Mouse (Mus musculus): Measurements from ENCODE around the gene Lcn2. TPM values are rescaled to one million over a fixed set of nuclear protein-coding genes. Genes with fewer than 3 reads are reported as not detected.

The Lcn2 gene
- 1 to 10 TPM; 2.0 to 2.9 TPM for total RNA-seq (2021)
- long read RNA-seq, experiment 1, partial matches to known transcripts, result 0 of 2 reads
- long read RNA-seq, experiment 1, other reads (novel, unspliced or antisense), result 2 of 2 reads
- long read RNA-seq, experiment 2, partial matches to known transcripts, result 0 of 2 reads
- long read RNA-seq, experiment 2, other reads (novel, unspliced or antisense), result 0 of 2 reads

DNA sequence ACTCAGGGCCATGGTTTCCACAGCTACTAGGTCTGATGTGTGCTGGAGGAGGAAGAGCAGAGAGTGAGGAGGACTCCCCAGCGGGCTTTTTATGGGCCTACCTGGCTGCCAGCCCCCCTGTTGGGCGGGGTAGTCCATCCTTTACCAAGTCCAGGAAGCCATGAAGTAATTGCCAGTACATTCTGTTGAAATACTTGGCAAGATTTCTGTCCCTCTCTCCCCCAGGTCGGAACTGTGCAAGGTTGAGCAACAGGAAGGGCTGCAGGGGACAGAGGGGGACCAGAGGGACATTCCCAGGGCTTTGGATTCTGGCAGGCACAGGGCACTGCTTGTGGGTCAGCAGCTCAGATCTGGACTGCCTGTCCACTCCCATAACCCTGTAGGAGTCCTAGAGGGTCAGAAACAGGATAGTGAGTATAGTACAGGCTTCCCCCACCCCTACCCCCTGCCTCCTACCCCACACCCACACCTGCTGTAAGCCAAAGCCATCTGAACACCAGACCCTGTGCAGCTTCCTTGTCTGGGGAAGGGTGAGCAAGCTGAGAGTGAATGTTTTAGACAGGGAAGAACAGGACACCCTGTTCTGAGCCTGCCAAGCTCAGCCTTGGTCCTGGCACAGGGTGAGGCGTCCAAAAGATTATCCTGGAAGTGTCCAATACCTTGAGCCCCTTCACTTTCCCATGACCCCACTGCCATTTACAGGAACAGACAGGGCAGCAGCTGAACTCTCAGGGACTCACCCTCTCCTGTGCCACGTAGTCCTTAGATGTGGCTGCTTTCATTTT lies at the start of gene Lcn2:
Lcn2 (minus strand) TSS at position 547 of the 785 bp plus-strand sequence.
- DNase-seq (ENCODE audit: low spot score in 2 of 2), result no peak

- no peak for DNase-seq (ENCODE audit: low spot score in 2 of 2)
Observed at GRCm38 (mm10) chr2:32437612-32438166, 49.6 kb upstream of the Lcn2 start.

GRCm38 (mm10) chr2:32436686-32437372 lies 48.8 kb upstream of the Lcn2 start:
- no peak for DNase-seq (ENCODE audit: low spot score in 2 of 2)

GRCm38 (mm10) chr2:32430701-32431676 lies 42.9 kb upstream of the Lcn2 start:
- peak; percentile 80 to 91 for DNase-seq (ENCODE audit: low spot score in 2 of 2)

GRCm38 (mm10) chr2:32429215-32429891 lies 41.3 kb upstream of the Lcn2 start:
- no peak for DNase-seq (ENCODE audit: low spot score in 2 of 2)

DNA sequence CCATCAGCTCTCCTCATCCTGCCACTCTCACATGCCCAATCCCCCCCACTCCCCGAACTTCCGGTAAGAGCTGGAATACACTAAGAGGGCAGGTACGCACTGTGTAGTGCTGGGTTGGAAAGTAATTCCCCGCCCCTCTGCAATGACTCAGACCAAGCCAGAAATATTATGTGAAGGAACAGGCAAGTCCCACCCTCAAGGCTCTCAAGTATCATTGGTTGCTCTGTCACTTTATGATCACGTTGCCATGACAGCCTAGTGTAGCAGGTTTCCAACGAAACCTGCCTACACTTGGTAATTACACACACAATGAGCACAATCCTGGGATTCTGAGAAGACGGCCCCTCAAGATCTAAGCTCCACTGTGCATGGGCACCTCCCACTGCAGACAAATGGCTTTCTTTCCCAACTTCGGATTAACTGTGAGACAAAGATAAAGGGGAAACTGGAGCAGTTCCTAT lies 40.2 kb upstream of the Lcn2 start:
- DNase-seq (ENCODE audit: low spot score in 2 of 2), result peak in 1 of 2 experiments; percentile 66

DNA sequence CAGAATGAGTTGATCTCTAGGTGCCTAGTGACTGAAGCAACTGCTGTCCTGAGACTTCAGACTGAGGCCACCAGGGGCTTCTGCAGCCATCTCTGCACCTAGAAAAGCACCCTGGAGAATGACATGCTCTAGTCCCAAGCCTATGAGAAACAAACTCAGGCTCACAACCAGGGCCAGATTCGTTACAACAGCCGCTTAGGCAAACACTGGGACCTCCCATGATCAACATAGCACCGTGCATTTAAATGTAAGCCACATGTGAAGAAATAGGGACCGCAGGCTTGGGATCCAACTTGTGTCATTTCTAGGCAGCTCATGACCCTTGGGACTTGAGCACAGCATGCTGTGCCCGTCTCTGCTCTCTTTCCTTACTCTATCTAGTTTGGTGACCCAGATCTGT lies 39.7 kb upstream of the Lcn2 start:
- DNase-seq (ENCODE audit: low spot score in 2 of 2), result no peak

DNA sequence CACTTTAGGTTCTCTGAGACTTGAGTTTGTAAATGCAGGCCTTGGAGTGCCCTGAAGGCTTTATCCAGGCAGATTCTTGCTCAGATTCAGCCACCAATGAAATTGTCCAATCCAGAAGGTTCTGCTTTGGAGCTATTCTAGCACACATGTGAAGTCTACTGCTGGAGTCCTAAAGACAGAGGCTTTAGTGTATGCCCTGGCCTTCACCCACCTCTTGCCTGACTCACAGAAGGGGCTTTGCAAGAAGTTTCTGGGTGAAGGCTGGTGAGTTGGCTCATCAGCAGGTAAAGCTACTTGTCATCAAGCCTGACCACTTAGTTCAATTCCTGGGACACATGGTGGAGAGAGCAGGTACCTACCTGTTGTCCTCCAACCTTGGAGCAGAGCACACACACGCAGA lies 38.1 kb upstream of the Lcn2 start:
- DNase-seq (ENCODE audit: low spot score in 2 of 2), result no peak

GRCm38 (mm10) chr2:32425568-32425967 lies 37.5 kb upstream of the Lcn2 start:
- DNase-seq (ENCODE audit: low spot score in 2 of 2), result no peak

DNA sequence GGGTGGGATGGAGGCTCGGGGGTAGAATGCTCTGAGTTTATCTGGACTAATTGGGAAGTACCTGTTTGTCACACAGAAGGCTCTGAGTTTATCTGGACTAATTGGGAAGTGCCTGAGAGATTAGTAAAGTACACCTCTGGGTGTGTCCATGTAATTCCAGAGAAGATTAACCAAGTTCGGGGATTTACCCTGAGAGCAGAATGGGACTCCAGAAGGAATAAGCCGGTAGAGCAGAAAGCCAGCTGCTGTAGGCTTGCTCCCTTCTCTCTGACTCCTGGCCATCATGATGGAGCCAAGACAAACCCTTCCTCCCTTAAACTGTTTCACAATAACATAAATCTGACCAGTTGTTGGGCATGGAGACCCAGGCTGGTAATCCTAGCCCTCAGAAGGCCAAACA lies 36.7 kb upstream of the Lcn2 start:
- no peak for DNase-seq (ENCODE audit: low spot score in 2 of 2)

GRCm38 (mm10) chr2:32423481-32424331 lies 35.7 kb upstream of the Lcn2 start:
- peak in 1 of 2 experiments; percentile 37 for DNase-seq (ENCODE audit: low spot score in 2 of 2)

DNA sequence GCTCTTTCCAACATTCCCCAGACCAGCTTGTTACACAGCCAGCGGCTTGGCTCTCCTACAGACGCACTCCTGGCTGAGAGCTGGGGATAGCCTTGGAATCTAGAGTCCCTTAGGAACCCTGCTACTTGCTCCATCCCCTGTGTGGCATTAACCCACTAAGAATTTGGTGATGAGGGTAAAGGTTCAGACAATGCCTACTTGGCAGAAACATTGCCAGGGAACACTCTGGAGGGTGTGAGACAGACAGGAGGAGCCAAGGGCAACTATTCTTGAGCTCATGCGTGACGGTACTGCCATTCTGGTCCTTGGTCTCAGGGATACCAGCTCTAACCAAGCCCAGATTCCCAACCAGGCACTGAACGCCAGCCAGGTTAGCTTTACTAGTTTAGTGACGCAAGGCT lies 33.8 kb upstream of the Lcn2 start:
- DNase-seq (ENCODE audit: low spot score in 2 of 2), result no peak

GRCm38 (mm10) chr2:32420647-32421046 lies 32.6 kb upstream of the Lcn2 start:
- no peak for DNase-seq (ENCODE audit: low spot score in 2 of 2)

DNA sequence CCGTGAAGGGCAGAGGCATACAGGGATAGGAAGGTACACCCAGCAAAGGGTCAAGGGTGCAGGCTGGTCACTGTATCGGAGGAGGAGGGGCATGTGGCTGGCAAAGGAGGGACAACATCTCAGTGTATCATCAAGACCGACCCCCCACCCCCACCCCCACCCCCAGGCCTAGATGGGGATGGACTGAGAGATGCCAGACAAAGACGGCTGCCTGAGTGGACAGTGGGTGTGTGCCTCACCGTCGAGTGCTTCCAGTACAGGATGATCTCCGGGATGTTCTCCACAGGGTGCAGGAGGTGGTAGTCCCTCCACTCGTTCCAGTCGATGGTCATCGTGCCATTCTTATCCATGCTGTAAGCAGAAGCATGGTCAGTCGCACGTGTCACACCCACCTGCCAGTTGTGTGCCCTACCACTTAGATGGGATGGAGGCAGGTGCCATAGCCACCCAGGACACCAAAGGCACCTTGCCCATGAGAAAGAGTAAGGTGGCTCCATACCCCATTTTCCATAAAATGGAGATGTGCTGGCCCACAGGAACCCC lies 32.1 kb upstream of the Lcn2 start:
- no peak for DNase-seq (ENCODE audit: low spot score in 2 of 2)

GRCm38 (mm10) chr2:32419359-32419758 lies 31.3 kb upstream of the Lcn2 start:
- no peak for DNase-seq (ENCODE audit: low spot score in 2 of 2)

- DNase-seq (ENCODE audit: low spot score in 2 of 2), result no peak
Observed at GRCm38 (mm10) chr2:32418430-32419151, 30.5 kb upstream of the Lcn2 start.

- no peak for DNase-seq (ENCODE audit: low spot score in 2 of 2)
Observed at GRCm38 (mm10) chr2:32417486-32417885, 29.4 kb upstream of the Lcn2 start.

DNA sequence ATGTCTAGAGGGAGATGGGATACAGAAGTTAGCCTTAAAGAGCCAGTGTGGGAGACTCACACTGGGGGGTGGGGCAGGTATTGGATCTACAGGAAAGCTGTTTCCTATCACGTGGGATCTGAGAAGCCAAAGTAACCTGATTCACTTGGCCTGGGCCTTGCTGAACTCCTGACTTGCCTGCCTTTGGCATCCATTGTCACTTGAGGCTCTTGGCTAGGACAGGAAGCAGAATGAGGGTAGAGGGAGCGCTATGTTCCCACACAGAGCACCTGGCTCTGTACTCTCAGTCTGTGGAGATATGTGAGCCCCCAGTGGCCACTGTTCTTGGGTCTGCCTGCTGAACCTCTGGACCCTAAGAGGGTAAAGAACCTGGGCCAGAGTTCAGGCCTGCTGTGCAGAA lies 28.5 kb upstream of the Lcn2 start:
- DNase-seq (ENCODE audit: low spot score in 2 of 2), result no peak
